Mouse (Mus musculus) kidney, adult 8-10 months (tissue): ENCODE results near the gene Celsr1.
A peak's percentile ranks its signal among the peaks of the same experiment; 100 is the strongest.

Source experiments
- DNase-seq, 2 experiments: peaks; one replicate each; pipeline ENCODE4 v3.0.0; 2022

Gene Celsr1

GRCm38 (mm10) chr15:85949421-85950164, 84.0 kb downstream of the Celsr1 start:
- DNase-seq: no peak

- DNase-seq: no peak
Measured at GRCm38 (mm10) chr15:85947967-85948366, 85.6 kb downstream of the Celsr1 start.

DNA sequence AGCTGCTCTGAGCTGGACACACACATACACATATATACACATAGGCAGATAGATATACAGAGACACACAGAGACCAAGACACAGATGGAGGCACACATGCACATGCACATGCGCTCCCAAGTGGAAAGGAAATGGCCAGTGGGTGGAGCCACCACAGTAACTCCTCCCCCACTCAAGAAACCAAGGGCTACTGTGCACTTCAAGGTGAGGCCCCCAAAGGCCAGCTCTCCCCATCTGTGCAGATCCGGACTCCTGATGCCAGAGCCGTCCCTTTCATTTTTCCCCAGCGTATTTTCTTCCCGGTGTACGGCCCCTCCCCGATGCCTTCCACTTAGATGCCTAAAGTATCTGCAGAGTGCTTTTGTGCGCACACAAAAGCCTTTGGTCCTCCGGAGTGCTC, 86.0 kb downstream of the Celsr1 start:
- DNase-seq: no peak

- peak; percentile 47 to 65 for DNase-seq
Measured at GRCm38 (mm10) chr15:85935627-85936049, 97.9 kb downstream of the Celsr1 start.

DNA sequence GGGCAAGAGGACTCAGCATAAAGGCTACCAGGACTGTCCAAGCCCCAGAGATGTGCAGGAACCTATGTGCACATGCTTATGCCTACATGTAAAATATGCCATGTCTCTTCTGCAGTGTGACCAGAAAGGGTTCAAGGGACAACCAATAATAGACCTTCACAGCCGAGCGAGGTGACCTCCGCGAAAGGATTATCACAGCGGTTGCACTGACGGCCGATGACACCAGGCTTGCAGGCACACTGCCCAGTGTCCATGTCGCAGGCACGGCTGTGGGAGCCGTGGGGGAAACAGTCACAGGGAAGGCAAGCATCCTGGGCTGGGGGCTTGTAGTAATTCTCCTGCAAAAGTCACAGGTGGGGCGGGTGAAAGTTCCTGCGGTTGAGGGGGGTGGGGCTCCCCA, 105.4 kb downstream of the Celsr1 start:
- DNase-seq: no peak

- DNase-seq: no peak
Measured at GRCm38 (mm10) chr15:85921855-85922254, 111.7 kb downstream of the Celsr1 start.

DNA sequence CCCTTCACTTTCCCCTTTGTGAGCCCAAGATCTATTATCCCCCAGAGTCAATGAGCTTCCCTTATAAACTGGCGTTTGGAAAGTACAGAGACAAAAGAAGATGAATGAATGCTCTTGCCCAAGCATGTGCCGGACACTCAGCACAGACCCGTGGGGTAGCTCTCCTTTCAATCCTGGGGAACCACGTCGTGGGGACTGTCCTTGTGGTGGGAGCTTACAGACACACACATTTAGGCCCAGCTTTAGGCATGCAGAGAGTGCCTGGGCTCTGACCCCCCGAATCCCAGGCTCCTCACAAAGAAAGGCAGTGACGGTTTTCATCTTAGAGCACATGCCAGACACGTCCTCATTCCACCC, 113.7 kb downstream of the Celsr1 start:
- no peak for DNase-seq

DNA sequence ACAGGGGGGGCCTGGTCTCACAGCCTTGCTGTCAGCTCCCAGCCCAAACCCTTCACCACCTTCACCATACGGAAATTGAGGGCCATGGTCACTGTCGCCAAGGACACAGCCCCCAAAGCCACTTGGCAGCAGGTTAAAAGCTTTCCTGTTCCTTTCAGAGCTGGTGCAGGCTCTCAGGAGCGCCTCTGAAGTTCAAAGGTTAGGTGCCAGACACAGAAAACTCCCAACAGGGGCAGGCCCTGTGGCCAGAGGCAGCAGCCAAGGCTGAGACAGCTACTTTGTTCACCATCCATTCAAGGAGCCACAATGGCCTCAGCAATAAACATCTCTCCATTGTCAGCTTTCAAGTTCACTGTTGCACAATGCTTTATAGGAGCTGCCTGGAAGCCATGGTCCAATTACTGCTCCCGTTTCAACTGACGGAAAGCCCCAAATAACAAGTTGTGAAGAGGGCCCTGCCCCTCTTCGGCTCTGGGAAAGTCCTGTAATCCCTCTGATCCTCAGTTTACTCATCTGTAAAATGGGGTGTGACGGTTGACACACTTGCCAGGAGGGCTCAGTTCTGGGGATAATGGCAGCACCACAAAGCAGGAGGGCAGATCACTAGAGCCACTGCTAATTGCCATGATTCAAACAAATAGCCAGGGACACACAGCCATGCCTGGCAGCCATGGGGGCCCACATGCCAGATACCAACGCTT, 114.2 kb downstream of the Celsr1 start:
- peak in 1 of 2 experiments; percentile 29 for DNase-seq

GRCm38 (mm10) chr15:85913605-85914004, 120.0 kb downstream of the Celsr1 start:
- DNase-seq: peak; percentile 33 to 82

DNA sequence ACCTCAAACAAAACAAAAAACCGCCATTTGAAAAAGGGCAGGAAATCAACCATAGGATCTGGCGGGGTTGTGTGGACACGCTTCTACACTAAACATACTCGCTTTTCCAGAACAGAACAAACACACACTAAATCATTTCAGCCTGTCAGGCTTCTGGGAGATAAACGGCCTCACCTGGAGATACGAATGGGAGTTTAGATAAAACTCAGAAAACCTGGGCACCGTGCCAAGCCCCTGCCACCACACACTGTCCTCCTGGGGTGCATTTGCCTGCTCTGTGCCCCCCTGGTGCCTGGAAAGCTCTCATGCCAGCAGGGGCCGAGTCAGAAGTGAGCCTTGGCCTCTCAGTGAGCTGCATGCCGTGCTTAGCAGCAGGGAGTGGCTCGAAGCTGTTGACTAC, 123.6 kb downstream of the Celsr1 start:
- no peak for DNase-seq

GRCm38 (mm10) chr15:85909492-85909829, 124.1 kb downstream of the Celsr1 start:
- no peak for DNase-seq

DNA sequence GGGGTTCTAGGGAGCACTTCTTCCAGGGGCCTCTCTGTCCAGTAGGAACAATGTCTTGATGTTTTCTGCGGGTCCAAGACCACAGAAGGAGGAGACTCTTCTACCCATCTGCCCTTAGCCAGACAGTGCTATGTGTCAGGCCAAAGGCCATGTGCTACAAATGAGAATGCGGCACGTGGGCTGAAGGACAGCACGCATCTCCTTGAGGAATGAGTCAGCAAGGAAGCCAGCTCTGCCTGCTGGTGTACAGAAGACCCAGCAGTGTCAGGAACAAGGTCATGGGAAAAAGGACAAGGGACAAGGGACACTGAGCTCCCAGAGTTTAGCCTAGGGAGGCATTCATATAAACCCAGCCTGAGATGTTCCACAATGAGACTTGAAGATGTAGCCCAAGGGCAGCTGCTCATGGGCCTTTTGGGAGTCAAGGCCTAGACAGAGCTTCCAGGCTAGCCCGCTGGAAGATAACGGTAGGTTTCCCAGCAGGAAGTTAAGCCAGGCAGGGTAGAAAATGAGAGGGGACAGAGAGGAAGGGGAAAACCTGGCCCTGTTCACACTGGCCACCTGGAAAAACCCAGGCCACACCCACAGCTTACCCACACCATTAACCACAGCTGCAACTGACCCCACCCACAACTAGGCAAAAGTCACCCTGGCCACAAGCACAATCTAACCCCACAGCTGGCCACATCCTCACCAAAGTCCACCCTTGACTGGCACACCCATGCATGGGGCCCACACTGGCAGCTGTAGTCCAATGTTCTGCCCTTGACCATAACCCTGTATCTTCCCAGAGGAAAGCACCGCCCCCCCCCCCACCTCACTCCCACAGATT, 124.7 kb downstream of the Celsr1 start:
- peak; percentile 17 to 21 for DNase-seq

- DNase-seq: no peak
Measured at GRCm38 (mm10) chr15:85903826-85904225, 129.8 kb downstream of the Celsr1 start.

DNA sequence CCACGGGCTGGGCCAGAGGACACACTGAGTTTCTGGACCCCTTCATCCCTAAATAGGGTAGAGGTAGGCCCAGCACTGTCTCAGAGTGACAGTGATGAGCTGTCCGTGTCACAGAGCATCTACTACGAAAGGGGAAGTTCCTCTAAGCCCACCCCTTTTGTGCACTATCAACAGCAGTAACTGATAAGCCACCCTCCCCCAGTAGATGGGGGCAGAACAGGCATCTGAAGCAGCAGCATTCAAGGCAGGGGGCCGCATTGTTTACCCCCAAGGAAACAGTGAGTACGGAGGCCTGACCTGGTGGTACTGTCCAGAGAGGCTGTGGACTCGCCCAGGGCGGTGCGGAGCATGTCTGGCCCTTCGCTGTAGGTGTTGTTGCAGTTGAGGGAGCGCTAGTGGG, 131.1 kb downstream of the Celsr1 start:
- DNase-seq: no peak

GRCm38 (mm10) chr15:85900801-85901200, 132.8 kb downstream of the Celsr1 start:
- no peak for DNase-seq

DNA sequence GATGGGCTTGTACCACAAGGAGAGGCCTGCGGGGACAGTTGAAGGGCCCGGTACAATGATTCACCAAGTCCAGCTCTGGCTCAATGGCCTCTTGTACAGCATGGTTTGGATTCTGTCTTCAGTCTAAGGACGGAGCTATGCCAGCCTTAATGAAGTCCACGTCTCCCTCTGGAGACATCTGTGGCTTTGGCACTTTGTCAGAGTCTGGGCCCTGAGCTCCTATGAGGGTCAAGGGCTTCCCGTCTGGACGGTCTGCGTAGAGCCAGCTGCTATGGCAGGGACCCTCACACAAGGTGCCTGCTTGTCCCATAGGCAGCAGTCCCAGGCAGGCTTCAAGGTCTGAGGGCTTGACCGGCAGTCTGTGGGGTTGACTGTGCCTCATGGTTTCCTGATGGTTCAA, 133.3 kb downstream of the Celsr1 start:
- no peak for DNase-seq

GRCm38 (mm10) chr15:85899396-85899795, 134.2 kb downstream of the Celsr1 start:
- no peak for DNase-seq

GRCm38 (mm10) chr15:85897113-85897512, 136.5 kb downstream of the Celsr1 start:
- no peak for DNase-seq

GRCm38 (mm10) chr15:85896284-85896683, 137.3 kb downstream of the Celsr1 start:
- DNase-seq: peak; percentile 61 to 81

- no peak for DNase-seq
Measured at GRCm38 (mm10) chr15:85893871-85894270, 139.7 kb downstream of the Celsr1 start.

GRCm38 (mm10) chr15:85892498-85893118, 141.0 kb downstream of the Celsr1 start:
- DNase-seq: no peak

GRCm38 (mm10) chr15:85891971-85892370, 141.6 kb downstream of the Celsr1 start:
- no peak for DNase-seq

GRCm38 (mm10) chr15:85889235-85889634, 144.3 kb downstream of the Celsr1 start:
- no peak for DNase-seq
